Mouse (Mus musculus) MEL (cell line): ENCODE data around the gene Vmn2r117. TPM values are rescaled to one million over a fixed set of nuclear protein-coding genes. Genes with fewer than 3 reads are reported as not detected.
"Not testable (repeated sequence)": the region's sequence is repeated elsewhere in the genome, so short reads cannot be mapped to it uniquely, and the experiment has no call there.

ENCODE experiments used
- DNase-seq: peaks from one replicate; pipeline ENCODE4 v3.0.0; 2011; ENCODE audit warnings: low read depth, low spot score
- H3K27ac ChIP-seq: 2 replicates; pipeline ENCODE4 v1.5.1; 2012; ENCODE audit warnings: low read depth, mild to moderate bottlenecking, control low read depth, low read length, moderate library complexity; ENCODE audit not compliant: control insufficient read depth
- H3K27me3 ChIP-seq, 2 experiments: fragments of 150-350 bp in 1 of 2; sonication (generic) in 1 of 2; 2 replicates each; pipeline ENCODE4 v1.6.1; 2012; ENCODE audit warnings: low read length in 2 of 2, mild to moderate bottlenecking in 2 of 2, improper control_type of control experiment in 1 of 2, moderate library complexity in 1 of 2; ENCODE audit not compliant: insufficient read depth in 2 of 2, control insufficient read depth in 1 of 2
- H3K36me3 ChIP-seq, 2 experiments: 2 replicates each; pipeline ENCODE4 v1.6.1; 2012 to 2014; ENCODE audit warnings: low read length in 2 of 2, improper control_type of control experiment in 1 of 2, inconsistent platforms in 1 of 2, mild to moderate bottlenecking in 1 of 2; ENCODE audit not compliant: insufficient read depth in 2 of 2, control insufficient read depth in 1 of 2
- H3K4me1 ChIP-seq, 2 experiments: fragments of 150-350 bp in 1 of 2; sonication (generic) in 1 of 2; 2 replicates each; pipeline ENCODE4 v1.6.1; 2012; ENCODE audit warnings: low read length in 2 of 2, improper control_type of control experiment in 1 of 2, mild to moderate bottlenecking in 1 of 2; ENCODE audit not compliant: insufficient read depth in 2 of 2, control insufficient read depth in 1 of 2
- H3K4me3 ChIP-seq, 2 experiments: fragments of 150-350 bp in 1 of 2; sonication (generic) in 1 of 2; 2 replicates each; pipeline ENCODE4 v1.5.1; 2012; ENCODE audit warnings: low read depth in 2 of 2, low read length in 2 of 2, mild to moderate bottlenecking in 2 of 2, moderate library complexity in 2 of 2, control low read depth in 1 of 2, improper control_type of control experiment in 1 of 2; ENCODE audit not compliant: control insufficient read depth in 1 of 2, insufficient read depth in 1 of 2
- H3K79me2 ChIP-seq: 2 replicates; pipeline ENCODE4 v1.6.1; 2012; ENCODE audit warnings: mild to moderate bottlenecking, low read length, moderate library complexity; ENCODE audit not compliant: control insufficient read depth, poor library complexity, insufficient read depth
- H3K9ac ChIP-seq: 2 replicates; pipeline ENCODE4 v1.6.1; 2012; ENCODE audit warnings: low read depth, mild to moderate bottlenecking, control low read depth, low read length, moderate library complexity; ENCODE audit not compliant: control insufficient read depth, poor library complexity, severe bottlenecking
- H3K9me3 ChIP-seq: fragments of 150-350 bp; sonication (generic); replicated peaks from 2 replicates; pipeline ENCODE4 v1.6.1; 2012; ENCODE audit warnings: mild to moderate bottlenecking, low read length, improper control_type of control experiment, moderate library complexity; ENCODE audit not compliant: insufficient read depth
- BHLHE40 ChIP-seq: IDR thresholded peaks from 2 replicates; pipeline ENCODE4 v1.6.1; 2012; ENCODE audit warnings: low read depth, mild to moderate bottlenecking, inconsistent platforms, low read length, improper control_type of control experiment, borderline replicate concordance
- CHD1 ChIP-seq: IDR thresholded peaks from 2 replicates; pipeline ENCODE4 v1.6.1; 2012; ENCODE audit warnings: low read depth, mild to moderate bottlenecking, inconsistent platforms, low read length, improper control_type of control experiment
- CHD2 ChIP-seq: IDR thresholded peaks from 2 replicates; pipeline ENCODE4 v1.6.1; 2011; ENCODE audit warnings: low read length, improper control_type of control experiment
- CTCF ChIP-seq, 3 experiments: IDR thresholded peaks in 2 of 3; conservative IDR thresholded peaks in 1 of 3; 2 replicates each; pipeline ENCODE4 v1.5.1; 2011 to 2012; ENCODE audit warnings: low read length in 3 of 3, low read depth in 2 of 3, mild to moderate bottlenecking in 2 of 3, improper control_type of control experiment in 1 of 3, inconsistent platforms in 1 of 3, mixed read lengths in 1 of 3, moderate library complexity in 1 of 3; ENCODE audit not compliant: control insufficient read depth in 1 of 3, insufficient read depth in 1 of 3, poor library complexity in 1 of 3, severe bottlenecking in 1 of 3
- ELF1 ChIP-seq: IDR thresholded peaks from 2 replicates; pipeline ENCODE4 v1.6.1; 2014; ENCODE audit warnings: low read depth, mild to moderate bottlenecking, inconsistent platforms, low read length, improper control_type of control experiment, moderate library complexity
- EP300 ChIP-seq, 2 experiments: IDR thresholded peaks; 2 replicates each; pipeline ENCODE4 v1.6.1; 2011; ENCODE audit warnings: improper control_type of control experiment in 2 of 2, low read length in 2 of 2, low read depth in 1 of 2, mild to moderate bottlenecking in 1 of 2
- ETS1 ChIP-seq: IDR thresholded peaks from 2 replicates; pipeline ENCODE4 v1.6.1; 2012; ENCODE audit warnings: low read depth, mild to moderate bottlenecking, inconsistent platforms, low read length, improper control_type of control experiment, moderate library complexity
- KAT2A ChIP-seq: conservative IDR thresholded peaks from 2 replicates; pipeline ENCODE4 v1.6.1; 2012; ENCODE audit warnings: low read depth, low read length, improper control_type of control experiment, inconsistent platforms
- MAX ChIP-seq: IDR thresholded peaks from 2 replicates; pipeline ENCODE4 v1.6.1; 2011; ENCODE audit warnings: low read length, improper control_type of control experiment
- MEF2A ChIP-seq: IDR thresholded peaks from 2 replicates; pipeline ENCODE4 v1.6.1; 2014; ENCODE audit warnings: low read depth, mild to moderate bottlenecking, inconsistent platforms, low read length, improper control_type of control experiment; ENCODE audit not compliant: poor library complexity, insufficient replicate concordance, severe bottlenecking; ENCODE audit errors: extremely low read depth
- MXI1 ChIP-seq: IDR thresholded peaks from 2 replicates; pipeline ENCODE4 v1.6.1; 2011; ENCODE audit warnings: mild to moderate bottlenecking, low read depth, low read length, improper control_type of control experiment
- NELFE ChIP-seq: IDR thresholded peaks from 2 replicates; pipeline ENCODE4 v1.6.1; 2011; ENCODE audit warnings: low read depth, low read length, improper control_type of control experiment
- NRF1 ChIP-seq: IDR thresholded peaks from 2 replicates; pipeline ENCODE4 v1.6.1; 2014; ENCODE audit warnings: low read depth, mild to moderate bottlenecking, inconsistent platforms, low read length, improper control_type of control experiment, moderate library complexity; ENCODE audit not compliant: poor library complexity, insufficient read depth, severe bottlenecking
- POLR2AphosphoS2 ChIP-seq: IDR thresholded peaks from 2 replicates; pipeline ENCODE4 v1.6.1; 2011; ENCODE audit warnings: low read length, improper control_type of control experiment
- TBP ChIP-seq: IDR thresholded peaks from 2 replicates; pipeline ENCODE4 v1.8.0; 2011; ENCODE audit warnings: low read depth, low read length, improper control_type of control experiment
- ZC3H11A ChIP-seq: IDR thresholded peaks from 2 replicates; pipeline ENCODE4 v1.6.1; 2012; ENCODE audit warnings: low read depth, mild to moderate bottlenecking, inconsistent platforms, low read length, improper control_type of control experiment
- ZMIZ1 ChIP-seq: IDR thresholded peaks from 2 replicates; pipeline ENCODE4 v1.6.1; 2012; ENCODE audit warnings: low read depth, mild to moderate bottlenecking, inconsistent platforms, low read length, improper control_type of control experiment, moderate library complexity
- polyA plus RNA-seq, 2 experiments: library from polyadenylated mRNA; stranded (reverse) in 1 of 2; unstranded in 1 of 2; fragments of >175 nt in 1 of 2; fragments of >200 nt in 1 of 2; gene quantifications; 2 replicates each; pipeline versions ENCODE4 v1.2.1 to v1.2.4; 2012; ENCODE audit warnings: low replicate concordance in 2 of 2, low read depth in 1 of 2; ENCODE audit not compliant: insufficient read length in 2 of 2, insufficient read depth in 1 of 2, missing spikeins in 1 of 2
- total RNA-seq: library from RNA; depleted of rRNA; stranded (reverse); fragments of 300-350 nt; gene quantifications from 2 replicates; pipeline ENCODE4 v1.2.3, GENCODE M21; 2012; rRNA removed

Vmn2r117 gene
- total RNA-seq (not detected in 2 replicates), polyA plus RNA-seq (not detected)

DNA sequence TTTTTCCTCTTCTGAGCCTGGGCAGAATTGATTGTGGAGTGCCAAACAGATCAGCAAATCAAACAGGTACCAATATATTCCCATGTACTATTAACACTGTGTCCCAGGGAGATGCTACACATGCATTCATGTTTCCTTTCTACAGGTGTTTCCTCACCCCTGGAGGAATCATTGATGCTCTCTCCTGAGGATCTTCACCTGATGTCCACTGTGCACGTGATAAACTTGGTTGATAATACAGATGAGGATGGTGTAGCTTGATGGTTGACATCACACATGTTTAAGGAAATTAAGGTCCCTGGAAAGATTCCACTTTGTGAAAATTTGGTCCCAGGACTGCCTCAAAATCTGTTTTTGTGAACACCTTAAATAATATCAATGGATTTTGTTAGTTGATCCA is at the start of gene Vmn2r117:
TSS of gene Vmn2r117 (minus strand) at position 101 of the 400 bp plus-strand sequence.
- H3K4me1 ChIP-seq, H3K79me2 ChIP-seq, H3K27me3 ChIP-seq, H3K4me3 ChIP-seq, H3K36me3 ChIP-seq, H3K9me3 ChIP-seq, H3K27ac ChIP-seq, H3K9ac ChIP-seq, DNase-seq: not testable (repeated sequence)

DNA sequence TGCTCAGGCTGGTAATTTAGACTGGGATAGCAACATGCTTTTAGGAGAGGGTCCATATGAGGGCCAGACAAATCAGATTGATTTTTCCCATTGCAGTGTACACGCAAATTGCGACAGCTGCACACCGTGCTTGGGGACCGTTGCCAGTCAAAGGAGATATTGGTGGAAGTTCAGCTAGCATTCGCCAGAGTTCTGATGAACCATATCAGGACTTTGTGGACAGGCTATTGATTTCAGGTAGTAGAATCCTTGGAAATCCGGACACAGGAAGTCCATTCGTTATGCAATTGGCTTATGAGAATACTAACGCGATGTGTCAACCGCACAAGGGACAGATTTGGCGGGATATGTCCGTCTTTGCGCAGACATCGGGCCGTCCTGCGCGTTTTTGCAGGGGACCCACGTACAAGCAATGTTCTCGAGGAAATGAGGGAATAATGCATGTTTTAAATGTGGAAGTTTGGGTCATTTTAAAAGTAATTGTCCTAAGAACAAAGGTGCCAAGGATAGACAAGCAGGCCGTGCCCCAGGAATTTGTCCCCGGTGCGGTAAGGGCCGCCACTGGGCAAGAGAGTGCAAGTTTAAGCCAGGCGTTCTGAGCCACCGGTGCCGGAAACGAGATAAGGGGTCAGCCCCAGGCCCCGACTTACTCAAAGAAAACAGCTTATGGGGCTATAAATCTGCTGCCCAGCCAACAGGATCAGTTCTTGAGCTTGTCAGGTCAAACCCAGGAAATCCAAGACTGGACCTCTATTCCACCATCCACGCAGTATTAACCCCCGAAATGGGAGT is 43.6 kb upstream of the Vmn2r117 start:
- DNase-seq, H3K4me1 ChIP-seq, H3K9me3 ChIP-seq, H3K27ac ChIP-seq, H3K27me3 ChIP-seq, H3K9ac ChIP-seq, H3K4me3 ChIP-seq, H3K79me2 ChIP-seq, H3K36me3 ChIP-seq: not testable (repeated sequence)

DNA sequence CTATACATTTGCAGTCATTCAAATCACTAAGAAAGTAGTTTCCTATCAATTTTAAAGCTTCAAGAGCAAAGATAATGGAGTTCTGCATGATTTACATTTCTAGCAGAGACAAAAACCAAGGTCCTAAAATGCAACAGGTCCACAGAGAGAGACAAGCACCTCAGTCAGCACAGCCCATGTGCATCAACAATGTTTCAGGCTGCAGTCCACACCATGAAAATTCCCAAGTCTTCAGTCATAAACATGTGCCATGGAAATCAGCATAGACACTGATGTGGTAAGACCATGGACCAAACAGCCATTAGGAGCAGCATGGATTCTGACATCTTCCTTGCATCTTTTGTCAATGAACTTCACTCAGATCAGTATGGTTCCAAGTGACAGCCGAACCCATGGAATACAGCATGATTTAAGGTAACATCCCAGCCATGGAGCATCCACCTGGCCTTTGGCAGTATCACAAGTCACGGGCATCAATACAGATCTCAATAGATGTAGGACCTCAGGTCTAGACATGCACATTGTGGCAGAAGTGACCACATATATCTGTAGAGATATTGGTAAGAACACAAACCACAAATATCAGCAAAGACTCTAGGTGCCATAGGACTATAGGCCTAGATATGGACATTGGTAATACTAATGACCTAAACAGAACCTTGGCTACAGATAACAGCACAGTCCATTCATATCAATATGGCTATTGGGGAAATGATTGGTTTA is 39.4 kb upstream of the Vmn2r117 start:
- DNase-seq = no peak
- Histone ChIP-seq H3K79me2 (no peaks in the 10 kb centered on the region), H3K27ac (no peak overlapping the region), H3K36me3 (no peaks in the 10 kb centered on the region), H3K4me1 (no peaks in the 10 kb centered on the region), H3K9me3 (no peaks in the 10 kb centered on the region), H3K4me3 (no peak overlapping the region), H3K27me3 (no peaks in the 10 kb centered on the region), H3K9ac (no peak overlapping the region)
- TF ChIP-seq NELFE (no peak), MEF2A (no peak), EP300 (IDR thresholded peaks at IDR 0.05; ENCODE audit: low read depth in 1 of 2, low read length in 2 of 2) (no peak)

DNA sequence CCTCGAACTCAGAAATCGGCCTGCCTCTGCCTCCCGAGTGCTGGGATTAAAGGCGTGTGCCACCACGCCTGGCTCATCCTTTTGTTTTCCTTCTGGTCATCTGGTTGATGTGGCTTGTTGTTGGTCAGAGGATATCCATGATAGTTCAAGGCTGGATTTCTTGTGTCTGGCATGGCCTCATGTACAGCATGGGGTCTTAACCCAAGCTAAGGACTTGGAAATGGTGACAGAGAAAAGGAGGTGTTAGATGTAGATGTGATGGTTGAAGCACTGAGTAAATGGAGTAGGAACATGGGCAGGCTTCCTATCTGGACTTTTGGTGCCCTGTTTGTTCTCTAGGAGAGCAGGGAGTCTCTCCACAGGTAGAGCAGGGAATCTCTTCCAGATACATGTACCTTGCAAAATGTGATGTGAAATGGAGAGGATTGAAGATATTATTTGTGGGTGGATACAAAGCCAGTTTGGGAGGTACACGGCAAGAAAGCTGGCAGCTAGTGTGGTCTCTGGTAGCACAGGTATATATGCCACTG is 46.3 kb downstream of the Vmn2r117 start:
- Histone ChIP-seq H3K4me3 (no peak overlapping the region), H3K36me3 (no peaks in the 10 kb centered on the region), H3K79me2 (no peaks in the 10 kb centered on the region), H3K27me3 (no peaks in the 10 kb centered on the region), H3K9me3 (no peaks in the 10 kb centered on the region), H3K9ac (no peak overlapping the region), H3K4me1 (no peaks in the 10 kb centered on the region), H3K27ac (no peak overlapping the region)
- no peak for DNase-seq
- TF ChIP-seq MXI1 (no peak), CHD2 (no peak), BHLHE40 (no peak), POLR2AphosphoS2 (no peak), ETS1 (no peak), CHD1 (no peak), ZC3H11A (no peak), MAX (no peak), ZMIZ1 (no peak), CTCF (IDR thresholded peaks at IDR 0.05 in 2 of 3, conservative IDR thresholded peaks at IDR 0.05 in 1 of 3; ENCODE audit: control insufficient read depth in 1 of 3, insufficient read depth in 1 of 3, low read depth in 2 of 3, low read length in 3 of 3, poor library complexity in 1 of 3, severe bottlenecking in 1 of 3) (no peak), NELFE (no peak), TBP (no peak), ELF1 (no peak), NRF1 (no peak), KAT2A (no peak)
